Mouse (Mus musculus): Measurements from ENCODE around the gene Smtnl1. TPM values are rescaled to one million over a fixed set of nuclear protein-coding genes. Genes with fewer than 3 reads are reported as not detected.

Gene Smtnl1
- polyA plus RNA-seq, 1 experiment from 2014 or later: 0.24 TPM

DNA sequence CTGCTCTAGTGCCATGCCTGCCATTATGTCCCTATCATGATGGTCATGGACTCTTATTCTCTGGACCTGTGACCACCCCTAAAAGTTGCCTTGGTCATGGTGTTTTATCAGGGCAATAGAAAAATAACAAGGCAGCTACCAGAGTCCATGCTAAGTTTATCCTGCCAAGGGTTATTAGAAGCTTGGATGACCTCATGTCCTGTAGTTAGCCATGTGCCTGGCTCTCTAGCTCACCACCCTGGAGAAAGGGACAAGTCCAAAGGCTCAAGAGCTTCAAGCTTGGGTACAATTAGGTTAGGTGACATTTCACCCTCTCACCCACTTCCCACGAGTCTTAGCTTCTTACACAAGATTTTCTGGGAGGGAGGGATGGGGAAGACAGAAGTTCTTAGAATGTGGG, 59.6 kb downstream of the Smtnl1 start:
- Histone ChIP-seq H3K27me3 (ENCODE audit: insufficient read depth, low read length) (no peaks in the 10 kb centered on the region), H3K4me2 (no peak overlapping the region), H3K9me3 (ENCODE audit: low read depth, low read length) (no peaks in the 10 kb centered on the region), H3K36me3 (ENCODE audit: insufficient read depth) (0 out of 2 replicates have a peak, but pooled peaks cover 2% of the 10 kb centered on the region), H3K27ac (ENCODE audit: low read depth) (no peak overlapping the region), H3K4me3 (ENCODE audit: low read depth, low read length) (no peak overlapping the region), H3K4me1 (ENCODE audit: insufficient read depth) (no peaks in the 10 kb centered on the region), H3K9ac (no peak overlapping the region)
- 39% methylated on average over 1 of the region's 1 CpGs for WGBS
- DNase-seq (no peak), ATAC-seq (ENCODE audit: insufficient read depth) (no peak)
- no peak for TF ChIP-seq CTCF (IDR thresholded peaks at IDR 0.05; ENCODE audit: low read depth)

DNA sequence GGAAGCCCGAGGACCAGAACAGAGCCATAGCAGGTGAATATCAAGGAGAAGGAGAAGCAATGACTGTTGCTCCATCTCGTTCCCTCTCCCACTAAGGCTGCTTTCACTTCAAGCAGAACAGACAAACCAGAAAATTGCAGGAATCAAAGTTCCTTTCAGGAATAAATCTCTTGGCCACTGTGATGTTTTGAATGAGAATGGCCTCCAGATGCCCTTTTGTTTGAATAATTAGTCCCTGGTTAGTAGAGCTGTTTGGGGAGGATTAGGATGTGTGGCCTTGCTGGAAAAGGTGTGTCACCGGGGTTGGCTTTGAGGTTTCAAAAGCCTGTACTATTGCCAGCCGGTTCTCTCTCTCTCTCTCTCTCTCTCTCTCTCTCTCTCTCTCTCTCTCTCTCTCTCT, 60.2 kb downstream of the Smtnl1 start:
- Histone ChIP-seq H3K9ac (no peak overlapping the region), H3K27me3 (ENCODE audit: insufficient read depth, low read length) (no peaks in the 10 kb centered on the region), H3K4me2 (no peak overlapping the region), H3K27ac (ENCODE audit: low read depth) (no peak overlapping the region), H3K4me1 (ENCODE audit: insufficient read depth) (no peaks in the 10 kb centered on the region), H3K36me3 (ENCODE audit: insufficient read depth) (0 out of 2 replicates have a peak, but pooled peaks cover 2% of the 10 kb centered on the region), H3K4me3 (ENCODE audit: low read depth, low read length) (no peak overlapping the region), H3K9me3 (ENCODE audit: low read depth, low read length) (no peaks in the 10 kb centered on the region)
- ATAC-seq (ENCODE audit: insufficient read depth) (no peak), DNase-seq (no peak)
- WGBS: 55% methylated on average over 4 of the region's 4 CpGs
- TF ChIP-seq CTCF (IDR thresholded peaks at IDR 0.05; ENCODE audit: low read depth): no peak

DNA sequence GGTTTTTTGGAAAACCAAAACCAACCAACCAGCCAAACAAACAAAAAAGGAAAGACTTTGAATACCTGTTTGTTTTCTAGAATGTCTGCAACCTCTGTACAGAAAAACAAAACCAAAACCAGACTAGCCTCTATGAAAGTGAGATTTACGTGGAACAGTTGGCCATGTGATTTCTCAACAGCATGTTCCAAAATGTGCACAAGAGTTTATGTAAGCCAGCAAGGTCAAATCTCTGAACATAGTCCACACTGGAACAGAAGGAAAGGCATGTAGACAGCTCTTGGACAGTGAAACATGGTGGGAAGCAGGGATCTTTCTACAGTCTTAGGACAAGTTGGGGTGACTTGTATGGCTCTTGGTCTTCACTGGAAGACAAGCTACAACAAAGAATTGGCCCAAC, 60.6 kb downstream of the Smtnl1 start:
- Histone ChIP-seq H3K27ac (ENCODE audit: low read depth) (no peak overlapping the region), H3K27me3 (ENCODE audit: insufficient read depth, low read length) (no peaks in the 10 kb centered on the region), H3K4me2 (no peak overlapping the region), H3K9ac (no peak overlapping the region), H3K36me3 (ENCODE audit: insufficient read depth) (0 out of 2 replicates have a peak, but pooled peaks cover 2% of the 10 kb centered on the region), H3K4me1 (ENCODE audit: insufficient read depth) (no peaks in the 10 kb centered on the region), H3K9me3 (ENCODE audit: low read depth, low read length) (no peaks in the 10 kb centered on the region), H3K4me3 (ENCODE audit: low read depth, low read length) (no peak overlapping the region)
- ATAC-seq (ENCODE audit: insufficient read depth): no peak
- no peak for DNase-seq
- WGBS: 75% methylated on average over 1 of the region's 1 CpGs
- no peak for TF ChIP-seq CTCF (IDR thresholded peaks at IDR 0.05; ENCODE audit: low read depth)

DNA sequence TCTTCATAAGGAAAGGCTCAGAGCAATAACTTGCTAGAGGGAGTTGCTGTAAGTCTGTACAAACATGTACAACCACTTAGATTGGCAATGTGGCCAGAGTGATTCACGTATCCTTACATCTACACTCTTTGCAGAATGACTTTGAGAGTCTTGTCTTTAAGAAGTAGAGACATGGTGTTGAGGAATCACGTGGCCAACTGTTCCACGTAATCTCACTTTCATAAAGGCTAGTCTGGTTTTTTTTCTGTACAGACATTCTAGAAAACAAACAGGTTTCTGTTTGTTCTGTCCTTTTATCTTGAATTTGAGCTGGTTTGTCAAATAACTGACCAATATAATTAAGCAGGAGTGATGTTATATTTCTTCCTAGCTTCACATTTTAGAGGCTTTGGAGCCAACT, 61.1 kb downstream of the Smtnl1 start:
- no peak overlapping the region for H3K27ac ChIP-seq (ENCODE audit: low read depth)
- H3K27me3 ChIP-seq (ENCODE audit: insufficient read depth, low read length): no peaks in the 10 kb centered on the region
- DNase-seq (no peak), ATAC-seq (ENCODE audit: insufficient read depth) (no peak)
- H3K9me3 ChIP-seq (ENCODE audit: low read depth, low read length): no peaks in the 10 kb centered on the region
- 0 out of 2 replicates have a peak, but pooled peaks cover 2% of the 10 kb centered on the region for H3K36me3 ChIP-seq (ENCODE audit: insufficient read depth)
- TF ChIP-seq CTCF (IDR thresholded peaks at IDR 0.05; ENCODE audit: low read depth): no peak
- no peak overlapping the region for H3K4me2 ChIP-seq
- 69% methylated on average over 3 of the region's 3 CpGs for WGBS
- no peaks in the 10 kb centered on the region for H3K4me1 ChIP-seq (ENCODE audit: insufficient read depth)
- no peak overlapping the region for H3K9ac ChIP-seq
- H3K4me3 ChIP-seq (ENCODE audit: low read depth, low read length): no peak overlapping the region

Other genes starting within 250 kb of the Smtnl1 start
- 59.9 and 63.3 TPM in 2 replicates for gene Ctnnd1, start 171.9 kb downstream of the Smtnl1 start, polyA plus RNA-seq (2014; fragmentation: Nextera tagmentation; extraction: Ambion mirVana)
- gene Btbd18, start 163.6 kb downstream of the Smtnl1 start, polyA plus RNA-seq (2014; fragmentation: Nextera tagmentation; extraction: Ambion mirVana): 0.22 and 0.39 TPM in 2 replicates
- 419 and 427 TPM in 2 replicates for gene Selenoh, start 151.9 kb downstream of the Smtnl1 start, polyA plus RNA-seq (2014; fragmentation: Nextera tagmentation; extraction: Ambion mirVana)
- not detected in 2 replicates for gene Gm28635, start 144.6 kb downstream of the Smtnl1 start, polyA plus RNA-seq (2014; fragmentation: Nextera tagmentation; extraction: Ambion mirVana)
- gene Med19, start 144.2 kb downstream of the Smtnl1 start, polyA plus RNA-seq (2014; fragmentation: Nextera tagmentation; extraction: Ambion mirVana): 44.8 and 45.4 TPM in 2 replicates
- gene Tmx2, start 143.5 kb downstream of the Smtnl1 start, polyA plus RNA-seq (2014; fragmentation: Nextera tagmentation; extraction: Ambion mirVana): 110 and 117 TPM in 2 replicates
- 30.8 and 31.0 TPM in 2 replicates for gene Zdhhc5, start 107.5 kb downstream of the Smtnl1 start, polyA plus RNA-seq (2014; fragmentation: Nextera tagmentation; extraction: Ambion mirVana)
- 25.6 and 28.1 TPM in 2 replicates for gene Clp1, start 95.3 kb downstream of the Smtnl1 start, polyA plus RNA-seq (2014; fragmentation: Nextera tagmentation; extraction: Ambion mirVana)
- 6.4 and 7.4 TPM in 2 replicates for gene Ypel4, start 88.6 kb downstream of the Smtnl1 start, polyA plus RNA-seq (2014; fragmentation: Nextera tagmentation; extraction: Ambion mirVana)
- 4.7 and 4.9 TPM in 2 replicates for gene Gm19426, start 79.0 kb downstream of the Smtnl1 start, polyA plus RNA-seq (2014; fragmentation: Nextera tagmentation; extraction: Ambion mirVana)
- 65.4 and 70.3 TPM in 2 replicates for gene Serping1, start 47.2 kb downstream of the Smtnl1 start, polyA plus RNA-seq (2014; fragmentation: Nextera tagmentation; extraction: Ambion mirVana)
- 39.1 and 40.0 TPM in 2 replicates for gene Ube2l6, start 23.8 kb downstream of the Smtnl1 start, polyA plus RNA-seq (2014; fragmentation: Nextera tagmentation; extraction: Ambion mirVana)
- 55.4 and 58.7 TPM in 2 replicates for gene Timm10, start 4.3 kb upstream of the Smtnl1 start, polyA plus RNA-seq (2014; fragmentation: Nextera tagmentation; extraction: Ambion mirVana)
- gene Slc43a1, start 16.2 kb upstream of the Smtnl1 start, polyA plus RNA-seq (2014; fragmentation: Nextera tagmentation; extraction: Ambion mirVana): 18.8 and 20.2 TPM in 2 replicates
- gene Rtn4rl2, start 64.1 kb upstream of the Smtnl1 start, polyA plus RNA-seq (2014; fragmentation: Nextera tagmentation; extraction: Ambion mirVana): 1.1 and 1.2 TPM in 2 replicates
- gene Slc43a3, start 113.9 kb upstream of the Smtnl1 start, polyA plus RNA-seq (2014; fragmentation: Nextera tagmentation; extraction: Ambion mirVana): 77.4 and 78.9 TPM in 2 replicates
- gene Prg2, start 157.8 kb upstream of the Smtnl1 start, polyA plus RNA-seq (2014; fragmentation: Nextera tagmentation; extraction: Ambion mirVana): 0.23 TPM in 1 of 2 replicates, not detected in the other
- gene Prg3, start 165.6 kb upstream of the Smtnl1 start, polyA plus RNA-seq (2014; fragmentation: Nextera tagmentation; extraction: Ambion mirVana): not detected in 2 replicates
- 346 and 352 TPM in 2 replicates for gene Ssrp1, start 214.6 kb upstream of the Smtnl1 start, polyA plus RNA-seq (2014; fragmentation: Nextera tagmentation; extraction: Ambion mirVana)
- 0.43 and 0.77 TPM in 2 replicates for gene P2rx3, start 214.8 kb upstream of the Smtnl1 start, polyA plus RNA-seq (2014; fragmentation: Nextera tagmentation; extraction: Ambion mirVana)
- 10.6 and 13.7 TPM in 2 replicates for gene Tnks1bp1, start 225.4 kb upstream of the Smtnl1 start, polyA plus RNA-seq (2014; fragmentation: Nextera tagmentation; extraction: Ambion mirVana)

Measured in lung, embryonic 14.5 days (tissue).